Mouse (Mus musculus): Measurements from ENCODE around the gene Zfp652.

DNA sequence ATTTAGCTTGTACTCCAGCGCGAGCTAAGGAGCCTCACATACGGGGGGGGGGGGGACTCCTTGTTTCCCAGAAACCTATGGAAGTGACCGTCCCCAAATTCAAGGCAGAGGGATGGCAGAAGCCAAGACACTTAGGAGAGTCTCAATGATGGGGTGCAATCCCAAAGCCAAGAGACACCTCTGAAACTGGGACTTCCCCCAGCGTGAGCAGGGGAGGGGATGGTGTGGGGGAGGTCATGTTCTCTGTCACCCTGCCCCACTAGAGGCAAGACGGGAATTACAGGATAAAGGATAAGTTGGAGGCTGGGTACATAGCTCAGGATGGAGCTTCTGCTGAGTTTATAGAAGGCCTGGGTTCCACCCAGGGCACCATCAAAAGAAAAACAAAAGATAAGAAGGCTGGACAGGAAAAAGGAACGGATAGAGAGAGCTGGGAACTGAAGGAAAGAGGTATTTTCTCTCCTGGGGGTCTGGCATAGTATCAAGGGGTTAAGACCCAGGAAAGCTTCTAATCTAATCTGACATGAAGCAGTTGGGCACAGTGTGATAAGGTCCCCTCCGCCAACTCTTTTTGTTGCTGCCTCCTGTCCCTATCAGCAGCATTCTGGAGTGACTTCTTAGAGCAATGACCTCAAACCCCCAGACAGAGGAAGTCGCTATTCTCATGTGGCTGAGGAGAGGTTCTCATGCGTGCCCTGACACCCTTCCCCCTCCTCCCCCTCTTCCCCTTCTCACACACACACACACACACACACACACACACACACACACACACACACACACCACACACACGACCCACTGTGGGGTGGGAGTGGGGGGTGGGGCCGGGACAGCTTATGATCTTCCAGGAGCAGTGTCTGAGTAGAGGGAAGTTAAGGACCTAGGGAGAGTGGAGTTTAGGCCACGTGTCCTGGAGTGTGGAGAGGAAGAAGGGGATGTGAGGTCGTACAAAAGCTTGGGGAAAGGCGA lies 122.6 kb downstream of the Zfp652 start:
- TF ChIP-seq CTCF (IDR thresholded peaks at IDR 0.05; ENCODE audit: borderline replicate concordance, control insufficient read depth, extremely low read depth, insufficient read depth, low read length, poor library complexity) (no peak), POLR2A (IDR thresholded peaks at IDR 0.05; ENCODE audit: control insufficient read depth, extremely low read depth, insufficient read depth, low read length, poor library complexity) (no peak)

All from thymus, adult 2 months (tissue).